Mouse (Mus musculus) lung, embryonic 14.5 days (tissue): Measurements from ENCODE around the gene Nlrp3. TPM values are rescaled to one million over a fixed set of nuclear protein-coding genes. Genes with fewer than 3 reads are reported as not detected.

Experiments used
- ATAC-seq: fragments of 200-750 bp; cut with Nextera tagmentation; 2 replicates; pipeline ENCODE4 v1.8.0; 2017; ENCODE audit warnings: mild to moderate bottlenecking, moderate TSS enrichment, moderate library complexity; ENCODE audit not compliant: insufficient read depth
- DNase-seq: peaks from one replicate; pipeline ENCODE4 v3.0.0-alpha.2; 2015
- H3K27ac ChIP-seq: fragments of 300-500 bp; sonication (generic); 2 replicates; pipeline ENCODE4 v1.5.1; 2014; ENCODE audit warnings: low read depth, mild to moderate bottlenecking, moderate library complexity
- H3K27me3 ChIP-seq: fragments of 300-500 bp; sonication (generic); 2 replicates; pipeline ENCODE4 v1.6.1; 2014; ENCODE audit warnings: low read length, control low read depth; ENCODE audit not compliant: insufficient read depth
- H3K36me3 ChIP-seq: fragments of 300-500 bp; sonication (generic); 2 replicates; pipeline ENCODE4 v1.6.1; 2014; ENCODE audit warnings: control low read depth; ENCODE audit not compliant: insufficient read depth
- H3K4me1 ChIP-seq: fragments of 300-500 bp; sonication (generic); 2 replicates; pipeline ENCODE4 v1.6.1; 2014; ENCODE audit warnings: antibody characterized with exemption, control low read depth; ENCODE audit not compliant: insufficient read depth
- H3K4me2 ChIP-seq: fragments of 300-500 bp; sonication (generic); 2 replicates; pipeline ENCODE4 v1.6.1; 2014; ENCODE audit warnings: mild to moderate bottlenecking
- H3K4me3 ChIP-seq: fragments of 300-500 bp; sonication (generic); 2 replicates; pipeline ENCODE4 v1.5.1; 2014; ENCODE audit warnings: low read depth, low read length
- H3K9ac ChIP-seq: fragments of 300-500 bp; sonication (generic); 2 replicates; pipeline ENCODE4 v1.6.1; 2014
- H3K9me3 ChIP-seq: fragments of 300-500 bp; sonication (generic); 2 replicates; pipeline ENCODE4 v1.6.1; 2016; ENCODE audit warnings: low read depth, low read length, control low read depth
- CTCF ChIP-seq: IDR thresholded peaks from 2 replicates; pipeline ENCODE4 v1.5.1; 2016; ENCODE audit warnings: antibody characterized with exemption, low read depth
- WGBS: fragments of 180-500 bp; shearing (Covaris S2); extraction: QIAGEN DNeasy Blood & Tissue Kit; methylation state at CpG from one replicate; pipeline ENCODE4 v1.1.7; 2014; 5-methylcytosine and 5-hydroxymethylcytosine counted together
- polyA plus RNA-seq: library from polyadenylated mRNA; unstranded; fragments of >200 nt; fragmentation: Nextera tagmentation; extraction: Ambion mirVana; gene quantifications from 2 replicates; pipeline ENCODE4 v1.2.1, GENCODE M21; 2014

Gene Nlrp3
- polyA plus RNA-seq, 1 experiment from 2014 or later, result 0.50 TPM

DNA sequence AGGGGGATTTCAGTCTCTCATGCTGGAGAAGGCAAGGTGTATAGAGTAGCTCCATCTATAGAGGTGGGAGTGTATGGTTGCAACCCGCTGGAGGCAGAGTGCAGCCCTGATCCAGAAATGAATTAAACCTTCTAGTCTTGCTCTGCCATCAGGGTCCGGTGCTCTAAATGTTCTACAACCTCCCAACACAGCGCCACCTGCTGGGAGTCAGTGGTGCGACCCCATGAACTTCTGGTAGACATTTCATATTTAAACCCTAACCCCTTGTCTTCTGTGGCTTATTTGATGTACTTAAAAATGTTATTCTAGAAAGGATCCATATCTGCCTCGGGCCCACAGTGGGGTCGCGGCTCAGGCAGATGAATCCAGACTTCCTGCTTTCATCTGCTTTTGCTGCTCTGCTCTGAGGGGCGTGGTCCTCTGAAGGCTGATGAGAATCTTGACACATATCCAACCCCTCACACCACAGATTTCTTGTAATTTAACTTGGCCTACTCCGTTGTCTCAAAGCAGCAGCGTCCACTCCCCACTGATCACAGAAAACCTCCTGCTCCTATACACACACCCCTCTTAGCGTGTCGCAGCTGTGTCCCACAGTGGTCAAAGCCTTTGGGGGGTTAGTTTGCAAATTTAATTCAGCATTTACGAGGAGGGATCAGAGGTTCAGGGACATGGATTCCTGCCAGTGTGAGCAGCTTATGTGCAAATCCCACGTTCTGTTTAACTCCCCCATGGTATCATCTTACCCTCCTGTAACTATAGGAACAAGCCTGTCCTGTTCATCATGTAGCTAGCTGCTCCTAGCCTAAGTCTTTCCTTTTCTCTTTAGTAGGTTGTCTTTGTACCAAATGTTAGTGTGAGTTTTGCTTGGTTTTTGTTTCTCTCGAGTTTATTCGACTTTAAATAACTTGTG, 3.9 kb upstream of the Nlrp3 start:
- Histone ChIP-seq H3K4me2 (no peak overlapping the region), H3K27me3 (no peaks in the 10 kb centered on the region), H3K4me3 (no peak overlapping the region), H3K4me1 (no peaks in the 10 kb centered on the region), H3K27ac (no peak overlapping the region), H3K9ac (no peak overlapping the region), H3K9me3 (no peaks in the 10 kb centered on the region), H3K36me3 (no peaks in the 10 kb centered on the region)
- WGBS, result 63% methylated on average over 16 of the region's 16 CpGs
- no peak for DNase-seq
- TF ChIP-seq CTCF, result peak; percentile 49
- no peak for ATAC-seq

DNA sequence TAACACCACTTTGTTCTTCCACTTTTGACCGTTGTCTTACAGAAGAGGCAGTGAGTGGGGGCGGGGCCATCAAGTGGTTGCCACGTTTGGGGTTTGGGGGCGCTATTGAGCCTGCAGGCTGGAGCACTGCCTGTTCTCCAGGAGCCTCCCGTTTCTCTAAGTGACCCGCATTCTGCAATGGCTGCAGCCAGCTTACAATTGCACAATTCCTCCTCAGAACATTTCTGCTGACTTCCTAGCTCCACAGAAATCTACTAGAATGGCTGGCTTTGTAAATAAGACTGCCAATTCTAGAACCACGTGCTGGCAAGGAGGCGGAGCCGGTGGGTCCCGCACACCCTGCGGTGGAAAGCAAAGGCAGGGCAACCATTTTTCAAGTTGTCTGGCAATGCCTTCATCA, 3.0 kb upstream of the Nlrp3 start:
- H3K9me3 ChIP-seq, result no peaks in the 10 kb centered on the region
- DNase-seq, result peak; percentile 76
- no peaks in the 10 kb centered on the region for H3K4me1 ChIP-seq
- H3K9ac ChIP-seq, result no peak overlapping the region
- peak overlapping the region; percentile 10; the same call in 1 of the 2 replicates for H3K4me2 ChIP-seq
- H3K27ac ChIP-seq, result no peak overlapping the region
- H3K27me3 ChIP-seq, result no peaks in the 10 kb centered on the region
- H3K36me3 ChIP-seq, result no peaks in the 10 kb centered on the region
- 25% methylated on average over 11 of the region's 11 CpGs for WGBS
- TF ChIP-seq CTCF, result peak; percentile 43
- 0 out of 2 replicates have a peak, but pooled peaks have one; percentile 52 for ATAC-seq
- no peak overlapping the region for H3K4me3 ChIP-seq

DNA sequence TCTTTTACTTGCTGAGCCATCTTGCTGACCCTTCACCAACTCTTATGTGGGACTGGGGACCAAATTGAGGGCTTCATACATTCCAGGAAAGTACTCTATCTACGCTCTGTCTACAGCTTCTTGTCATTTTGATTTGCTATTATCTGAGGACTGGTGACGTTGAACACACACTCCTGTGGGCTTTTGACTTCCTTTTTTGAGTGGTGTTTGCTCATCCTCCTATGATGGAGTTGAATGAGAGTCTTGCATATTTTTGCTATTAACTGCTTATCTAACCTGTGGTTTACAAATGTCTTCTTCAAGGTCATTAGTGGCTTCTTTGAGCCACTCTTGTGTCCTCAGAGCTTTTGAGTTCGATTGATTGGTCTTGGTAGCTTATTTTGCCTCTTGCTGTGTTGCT, 1.2 kb upstream of the Nlrp3 start:
- Histone ChIP-seq H3K9ac (no peak overlapping the region), H3K4me2 (no peak overlapping the region), H3K9me3 (no peaks in the 10 kb centered on the region), H3K4me1 (no peaks in the 10 kb centered on the region), H3K27me3 (no peaks in the 10 kb centered on the region), H3K27ac (no peak overlapping the region), H3K4me3 (no peak overlapping the region), H3K36me3 (no peaks in the 10 kb centered on the region)
- no peak for TF ChIP-seq CTCF
- no peak for ATAC-seq
- no peak for DNase-seq
- WGBS, result 58% methylated on average over 3 of the region's 3 CpGs

DNA sequence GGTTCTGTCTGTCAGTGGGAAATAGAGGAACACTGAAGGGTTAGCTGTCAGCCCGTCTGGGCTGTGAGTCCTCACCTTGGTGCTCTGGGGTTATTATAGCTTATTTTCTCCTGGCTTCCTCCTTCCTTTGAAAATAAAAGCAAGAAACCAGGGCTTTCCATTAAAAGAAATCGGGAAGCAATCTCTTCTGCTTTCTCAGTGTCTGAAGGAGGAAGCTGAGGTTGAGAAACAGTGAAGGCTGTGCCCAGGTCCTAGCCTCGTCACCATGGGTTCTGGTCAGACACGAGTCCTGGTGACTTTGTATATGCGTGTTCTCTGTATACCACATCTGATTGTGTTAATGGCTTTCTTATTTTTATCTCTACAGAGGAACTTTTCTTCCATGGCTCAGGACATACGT, 1.1 kb downstream of the Nlrp3 start:
- H3K4me2 ChIP-seq, result no peak overlapping the region
- no peaks in the 10 kb centered on the region for H3K4me1 ChIP-seq
- no peak for TF ChIP-seq CTCF
- no peak overlapping the region for H3K4me3 ChIP-seq
- DNase-seq, result no peak
- no peak overlapping the region for H3K9ac ChIP-seq
- no peaks in the 10 kb centered on the region for H3K27me3 ChIP-seq
- H3K36me3 ChIP-seq, result no peaks in the 10 kb centered on the region
- no peaks in the 10 kb centered on the region for H3K9me3 ChIP-seq
- WGBS, result 73% methylated on average over 6 of the region's 6 CpGs
- ATAC-seq, result no peak
- H3K27ac ChIP-seq, result no peak overlapping the region

DNA sequence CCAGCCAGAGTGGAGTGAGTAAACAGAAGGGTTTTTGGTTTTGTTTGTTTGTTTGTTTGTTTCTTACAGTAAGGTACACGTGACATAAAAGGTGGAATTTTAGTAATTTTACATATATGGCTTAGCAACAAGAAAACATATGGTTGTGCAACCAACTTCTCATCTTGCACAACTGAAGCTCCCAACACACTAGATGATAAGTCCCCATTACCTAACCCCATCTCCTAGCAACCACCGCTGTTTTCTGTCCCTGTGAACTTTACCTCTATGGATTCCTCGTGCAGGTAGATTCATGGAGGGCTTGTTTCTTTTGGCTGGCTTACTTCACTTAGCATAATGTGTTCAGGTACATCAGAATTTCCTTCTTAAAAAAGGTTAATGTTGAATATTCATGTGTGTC, 2.0 kb downstream of the Nlrp3 start:
- TF ChIP-seq CTCF, result no peak
- WGBS, result 71% methylated on average over 3 of the region's 3 CpGs
- Histone ChIP-seq H3K4me3 (no peak overlapping the region), H3K36me3 (no peaks in the 10 kb centered on the region), H3K4me2 (no peak overlapping the region), H3K27me3 (no peaks in the 10 kb centered on the region), H3K9me3 (no peaks in the 10 kb centered on the region), H3K9ac (no peak overlapping the region), H3K27ac (no peak overlapping the region), H3K4me1 (no peaks in the 10 kb centered on the region)
- no peak for DNase-seq
- no peak for ATAC-seq

DNA sequence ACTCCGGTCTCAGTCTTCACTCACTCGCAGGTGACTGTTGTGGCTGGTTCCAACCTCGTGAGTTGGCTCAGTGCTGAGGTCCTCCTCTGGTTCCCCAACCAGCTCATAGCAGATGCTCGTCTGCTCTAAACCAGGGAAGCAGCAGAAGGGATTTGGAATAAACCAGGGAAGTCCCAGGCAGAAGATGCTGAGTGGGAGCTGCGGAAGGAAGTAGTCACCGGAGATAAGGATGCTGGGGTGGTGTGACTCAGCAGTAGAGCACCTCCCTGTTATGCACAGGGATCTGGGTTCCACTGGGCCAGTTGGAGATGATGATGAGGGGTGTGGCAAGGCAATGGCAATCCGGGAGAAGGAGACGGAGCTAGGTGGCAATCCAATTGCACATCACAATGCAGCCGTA, 2.6 kb downstream of the Nlrp3 start:
- H3K9ac ChIP-seq, result no peak overlapping the region
- no peak overlapping the region for H3K4me2 ChIP-seq
- TF ChIP-seq CTCF, result no peak
- DNase-seq (no peak), ATAC-seq (no peak)
- no peaks in the 10 kb centered on the region for H3K27me3 ChIP-seq
- H3K27ac ChIP-seq, result no peak overlapping the region
- no peaks in the 10 kb centered on the region for H3K4me1 ChIP-seq
- no peaks in the 10 kb centered on the region for H3K36me3 ChIP-seq
- H3K4me3 ChIP-seq, result no peak overlapping the region
- H3K9me3 ChIP-seq, result no peaks in the 10 kb centered on the region
- 77% methylated on average over 9 of the region's 9 CpGs for WGBS

DNA sequence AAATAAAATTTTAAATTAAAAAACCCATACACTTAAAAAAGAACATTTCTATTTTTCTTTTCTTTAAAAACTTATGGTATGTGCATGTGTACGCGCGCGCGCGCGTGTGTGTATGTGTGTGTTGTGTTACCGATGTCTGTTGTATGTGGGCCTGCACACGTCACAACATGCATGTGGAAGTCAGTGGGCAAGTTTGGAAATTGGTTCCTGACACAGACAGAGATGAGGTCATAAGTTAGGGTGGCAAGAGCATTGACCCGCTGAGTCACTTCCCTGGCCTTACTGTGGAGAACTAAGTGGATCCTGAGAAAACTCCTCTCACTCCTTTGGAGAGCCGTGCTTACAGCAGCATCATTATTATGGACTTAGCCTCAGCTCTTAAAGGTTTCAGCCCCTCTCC, 12.8 kb downstream of the Nlrp3 start:
- no peak overlapping the region for H3K4me3 ChIP-seq
- 93% methylated on average over 11 of the region's 11 CpGs for WGBS
- DNase-seq (no peak), ATAC-seq (no peak)
- no peak for TF ChIP-seq CTCF
- no peaks in the 10 kb centered on the region for H3K4me1 ChIP-seq
- no peak overlapping the region for H3K4me2 ChIP-seq
- no peaks in the 10 kb centered on the region for H3K27me3 ChIP-seq
- H3K27ac ChIP-seq, result no peak overlapping the region
- H3K9me3 ChIP-seq, result no peaks in the 10 kb centered on the region
- H3K9ac ChIP-seq, result no peak overlapping the region
- no peaks in the 10 kb centered on the region for H3K36me3 ChIP-seq
